Mouse (Mus musculus) WW6 (cell line): ENCODE data around the gene Ppp3ca.
"Not testable (repeated sequence)": the region's sequence is repeated elsewhere in the genome, so short reads cannot be mapped to it uniquely, and the experiment has no call there.

ENCODE experiments used
- DNase-seq: peaks from one replicate; pipeline ENCODE4 v3.0.0-alpha.2; 2013; ENCODE audit warnings: low read depth, low spot score

Gene Ppp3ca

GRCm38 (mm10) chr3:136688101-136688586 is 18.2 kb downstream of the Ppp3ca start:
- DNase-seq = no peak

- DNase-seq = no peak
Measured at GRCm38 (mm10) chr3:136689793-136690543, 20.0 kb downstream of the Ppp3ca start.

- no peak for DNase-seq
Measured at GRCm38 (mm10) chr3:136691984-136692383, 22.1 kb downstream of the Ppp3ca start.

- DNase-seq = no peak
Measured at GRCm38 (mm10) chr3:136693547-136693946, 23.6 kb downstream of the Ppp3ca start.

GRCm38 (mm10) chr3:136697626-136698191 is 27.8 kb downstream of the Ppp3ca start:
- no peak for DNase-seq

- not testable (repeated sequence) for DNase-seq
Measured at GRCm38 (mm10) chr3:136699711-136700110, 29.8 kb downstream of the Ppp3ca start.

- DNase-seq = no peak
Measured at GRCm38 (mm10) chr3:136700447-136701009, 30.6 kb downstream of the Ppp3ca start.

GRCm38 (mm10) chr3:136702861-136703260 is 32.9 kb downstream of the Ppp3ca start:
- DNase-seq = no peak

GRCm38 (mm10) chr3:136704515-136705247 is 34.8 kb downstream of the Ppp3ca start:
- DNase-seq = no peak

GRCm38 (mm10) chr3:136706048-136706447 is 36.1 kb downstream of the Ppp3ca start:
- DNase-seq = no peak

- no peak for DNase-seq
Measured at GRCm38 (mm10) chr3:136706771-136707170, 36.8 kb downstream of the Ppp3ca start.

GRCm38 (mm10) chr3:136707222-136708019 is 37.5 kb downstream of the Ppp3ca start:
- no peak for DNase-seq

- DNase-seq = no peak
Measured at GRCm38 (mm10) chr3:136708230-136708629, 38.3 kb downstream of the Ppp3ca start.

- no peak for DNase-seq
Measured at GRCm38 (mm10) chr3:136710310-136710906, 40.5 kb downstream of the Ppp3ca start.

- no peak for DNase-seq
Measured at GRCm38 (mm10) chr3:136714307-136715039, 44.5 kb downstream of the Ppp3ca start.

- DNase-seq = no peak
Measured at GRCm38 (mm10) chr3:136716247-136716646, 46.3 kb downstream of the Ppp3ca start.

- no peak for DNase-seq
Measured at GRCm38 (mm10) chr3:136718412-136718811, 48.5 kb downstream of the Ppp3ca start.

GRCm38 (mm10) chr3:136721241-136721640 is 51.3 kb downstream of the Ppp3ca start:
- no peak for DNase-seq

- no peak for DNase-seq
Measured at GRCm38 (mm10) chr3:136721804-136722427, 52.0 kb downstream of the Ppp3ca start.

- no peak for DNase-seq
Measured at GRCm38 (mm10) chr3:136722493-136722892, 52.6 kb downstream of the Ppp3ca start.
